Mouse (Mus musculus) liver, postnatal 0 days (tissue): ENCODE results near the gene Lamp2. TPM values are rescaled to one million over a fixed set of nuclear protein-coding genes. Genes with fewer than 3 reads are reported as not detected.

ENCODE experiments used
- ATAC-seq: fragments of 200-750 bp; cut with Nextera tagmentation; 2 replicates; pipeline ENCODE4 v1.8.0; 2017; ENCODE audit warnings: mild to moderate bottlenecking, moderate library complexity
- DNase-seq: peaks from one replicate; pipeline ENCODE4 v3.0.0-alpha.2; 2016
- H3K27ac ChIP-seq: fragments of 300-500 bp; sonication (generic); 2 replicates; pipeline ENCODE4 v1.5.1; 2014; ENCODE audit warnings: antibody characterized with exemption, moderate library complexity, mild to moderate bottlenecking, low read depth
- H3K27me3 ChIP-seq: fragments of 300-500 bp; sonication (generic); 2 replicates; pipeline ENCODE4 v1.6.1; 2014; ENCODE audit warnings: low read length, control low read depth, mixed read lengths; ENCODE audit not compliant: insufficient read depth
- H3K36me3 ChIP-seq: fragments of 300-500 bp; sonication (generic); replicated peaks from 2 replicates; pipeline ENCODE4 v1.6.1; 2014; ENCODE audit warnings: mild to moderate bottlenecking, control low read depth, low read length, moderate library complexity, mixed read lengths; ENCODE audit not compliant: insufficient read depth
- H3K4me1 ChIP-seq: fragments of 300-500 bp; sonication (generic); 2 replicates; pipeline ENCODE4 v1.6.1; 2014; ENCODE audit warnings: antibody characterized with exemption, mild to moderate bottlenecking, control low read depth; ENCODE audit not compliant: insufficient read depth
- H3K4me2 ChIP-seq: fragments of 300-500 bp; sonication (generic); 2 replicates; pipeline ENCODE4 v1.6.1; 2014; ENCODE audit warnings: low read depth, mild to moderate bottlenecking, low read length, moderate library complexity, mixed read lengths
- H3K4me3 ChIP-seq: fragments of 300-500 bp; sonication (generic); 2 replicates; pipeline ENCODE4 v1.5.1; 2014; ENCODE audit warnings: low read depth, low read length
- H3K9ac ChIP-seq: fragments of 300-500 bp; sonication (generic); replicated peaks from 2 replicates; pipeline ENCODE4 v1.6.1; 2014; ENCODE audit warnings: mild to moderate bottlenecking, moderate library complexity
- H3K9me3 ChIP-seq: fragments of 300-500 bp; sonication (generic); 2 replicates; pipeline ENCODE4 v1.6.1; 2016; ENCODE audit warnings: mild to moderate bottlenecking, control low read depth, low read length, mixed read lengths
- CTCF ChIP-seq: sonication (generic); IDR thresholded peaks from 2 replicates; pipeline ENCODE4 v1.5.1; 2016; ENCODE audit warnings: antibody characterized with exemption, low read depth
- EP300 ChIP-seq: IDR thresholded peaks from 2 replicates; pipeline ENCODE4 v1.6.1; 2016; ENCODE audit warnings: antibody characterized with exemption, low read depth, mild to moderate bottlenecking
- WGBS: fragments of 180-500 bp; shearing (Covaris S2); extraction: QIAGEN DNeasy Blood & Tissue Kit; methylation state at CpG from one replicate; pipeline ENCODE4 v1.1.7; 2014; ENCODE audit not compliant: insufficient replicate concordance; 5-methylcytosine and 5-hydroxymethylcytosine counted together
- polyA plus RNA-seq: library from polyadenylated mRNA; unstranded; fragments of >200 nt; fragmentation: Nextera tagmentation; extraction: Ambion mirVana; gene quantifications from 2 replicates; pipeline ENCODE4 v1.2.1, GENCODE M21; 2015

Lamp2 gene
- polyA plus RNA-seq, 1 experiment from 2014 or later: 208 TPM

- no peak for ATAC-seq
- no peak for TF ChIP-seq EP300
- TF ChIP-seq CTCF: no peak
- no peak for DNase-seq
Observed at GRCm38 (mm10) chrX:38362016-38362415, 94.2 kb downstream of the Lamp2 start.

More at GRCm38 (mm10) chrX:38362016-38362415, 94.2 kb downstream of the Lamp2 start:
- H3K4me3 ChIP-seq: no peak overlapping the region
- no peak overlapping the region for H3K9ac ChIP-seq
- H3K27ac ChIP-seq: no peak overlapping the region
- no peaks in the 10 kb centered on the region for H3K27me3 ChIP-seq
- H3K4me2 ChIP-seq: no peak overlapping the region
- 67% methylated on average over 8 of the region's 8 CpGs for WGBS
- no peaks in the 10 kb centered on the region for H3K4me1 ChIP-seq
- H3K9me3 ChIP-seq: no peaks in the 10 kb centered on the region
- H3K36me3 ChIP-seq: no peaks in the 10 kb centered on the region

Other genes starting within 250 kb of the Lamp2 start
- 2.4 and 2.7 TPM in 2 replicates for gene Tmem255a, start 204.0 kb downstream of the Lamp2 start, polyA plus RNA-seq
- gene Atp1b4, start 140.3 kb downstream of the Lamp2 start, polyA plus RNA-seq: 0.06 and 1.5 TPM in 2 replicates
- gene Cul4b, start 119.7 kb upstream of the Lamp2 start, polyA plus RNA-seq: 6.3 and 7.2 TPM in 2 replicates
- 49.6 and 50.5 TPM in 2 replicates for gene Mcts1, start 144.1 kb upstream of the Lamp2 start, polyA plus RNA-seq
- gene C1galt1c1, start 178.6 kb upstream of the Lamp2 start, polyA plus RNA-seq: 14.2 and 14.8 TPM in 2 replicates